Mouse (Mus musculus) frontal cortex, adult (tissue): ENCODE results near the gene Tm2d1.
A peak's percentile ranks its signal among the peaks of the same experiment; 100 is the strongest.
"Not testable (repeated sequence)": the region's sequence is repeated elsewhere in the genome, so short reads cannot be mapped to it uniquely, and the experiment has no call there.

ENCODE experiments used
- ATAC-seq: cut with Nextera tagmentation; 2 replicates; pipeline ENCODE4 v1.9.2; 2017; ENCODE audit warnings: mild to moderate bottlenecking, moderate library complexity, mixed read lengths; ENCODE audit not compliant: low TSS enrichment

Tm2d1 gene

DNA sequence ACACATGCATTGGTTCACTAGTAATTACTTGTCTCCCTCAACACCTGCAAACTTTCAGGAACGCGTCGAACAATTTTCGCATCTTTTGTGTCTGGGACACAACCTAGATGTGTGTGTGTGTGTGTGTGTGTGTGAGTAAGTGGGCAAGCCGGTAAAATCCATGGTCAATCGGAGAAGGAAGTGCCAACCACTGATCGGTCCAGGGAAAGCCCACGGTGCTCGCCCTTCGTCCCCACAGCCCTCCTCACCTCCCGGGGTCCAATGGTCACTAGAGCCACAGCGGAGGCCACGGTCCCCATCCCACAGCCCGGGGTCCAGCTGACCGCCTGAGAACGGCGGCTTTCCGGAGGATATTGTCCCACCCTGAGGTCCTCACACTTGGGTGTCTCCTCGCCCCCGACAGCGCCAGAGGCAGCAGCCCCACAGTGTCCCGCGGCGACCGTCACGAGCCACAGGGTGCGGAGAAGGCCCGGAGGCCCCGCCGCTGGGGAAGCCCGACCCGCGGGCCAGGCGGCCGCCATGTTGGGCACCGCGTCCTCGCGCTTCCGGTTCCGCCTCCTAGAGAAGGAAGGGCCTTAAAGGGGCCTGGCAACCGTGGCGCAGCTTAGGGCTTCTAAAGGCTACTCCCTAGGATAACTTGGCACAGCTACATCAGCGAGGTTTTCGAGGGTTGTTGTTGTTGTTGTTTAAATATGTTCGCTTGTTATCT, at the start of gene Tm2d1:
Tm2d1 (minus strand) TSS at position 591 of the 709 bp plus-strand sequence.
- ATAC-seq = peak; percentile 100

DNA sequence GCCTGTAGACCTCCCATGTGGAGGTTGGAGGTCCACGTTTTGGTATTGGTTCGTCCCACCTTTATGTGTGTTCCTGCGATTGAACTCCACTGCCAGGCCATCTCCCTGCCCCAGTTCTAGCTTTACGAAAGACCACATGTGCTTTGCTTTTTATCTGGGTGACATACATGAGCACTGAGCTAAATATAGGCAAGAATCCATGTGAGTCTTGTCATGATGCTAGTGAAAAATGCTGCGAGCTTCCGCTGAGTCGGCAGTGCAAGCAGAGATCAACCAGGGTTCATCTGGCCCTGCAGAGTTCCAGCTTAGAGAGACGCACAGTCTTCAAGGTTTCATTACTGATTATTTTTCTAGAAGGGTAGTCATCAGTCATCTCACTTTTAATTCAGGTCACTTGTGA, 45.3 kb upstream of the Tm2d1 start:
- no peak for ATAC-seq

DNA sequence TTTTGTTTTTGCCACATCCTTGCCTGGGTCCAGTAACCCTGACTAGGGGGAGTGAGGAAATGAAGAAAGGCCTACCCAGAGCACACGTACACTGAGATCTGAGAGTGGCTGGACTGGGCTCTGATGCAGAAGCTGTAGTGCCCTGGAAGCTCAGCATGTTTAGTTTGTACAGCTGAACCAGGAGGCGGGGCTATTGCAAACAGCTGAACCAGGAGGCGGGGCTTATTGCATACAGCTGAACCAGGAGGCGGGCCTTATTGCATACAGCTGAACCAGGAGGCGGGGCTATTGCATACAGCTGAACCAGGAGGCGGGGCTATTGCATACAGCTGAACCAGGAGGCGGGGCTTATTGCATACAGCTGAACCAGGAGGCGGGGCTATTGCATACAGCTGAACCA, 32.0 kb upstream of the Tm2d1 start:
- ATAC-seq = not testable (repeated sequence)

DNA sequence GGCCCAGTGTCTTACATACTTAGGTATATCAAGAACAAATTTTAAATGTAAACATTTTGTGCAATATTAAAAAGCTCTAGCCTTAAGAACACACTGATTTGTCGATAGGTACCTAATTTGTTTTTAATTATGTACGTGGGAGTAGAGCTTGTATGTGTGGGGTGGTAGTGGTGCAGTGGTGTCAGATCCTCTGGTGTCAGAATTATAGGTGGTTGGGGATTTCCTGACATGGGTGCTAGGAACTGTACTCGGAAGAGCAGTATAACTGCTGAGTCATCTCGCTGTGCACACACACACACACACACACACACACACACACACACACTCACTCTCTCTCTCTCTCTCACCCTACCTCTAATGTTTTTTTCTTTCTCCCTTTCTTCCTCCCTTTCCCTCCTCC, 25.3 kb upstream of the Tm2d1 start:
- no peak for ATAC-seq

DNA sequence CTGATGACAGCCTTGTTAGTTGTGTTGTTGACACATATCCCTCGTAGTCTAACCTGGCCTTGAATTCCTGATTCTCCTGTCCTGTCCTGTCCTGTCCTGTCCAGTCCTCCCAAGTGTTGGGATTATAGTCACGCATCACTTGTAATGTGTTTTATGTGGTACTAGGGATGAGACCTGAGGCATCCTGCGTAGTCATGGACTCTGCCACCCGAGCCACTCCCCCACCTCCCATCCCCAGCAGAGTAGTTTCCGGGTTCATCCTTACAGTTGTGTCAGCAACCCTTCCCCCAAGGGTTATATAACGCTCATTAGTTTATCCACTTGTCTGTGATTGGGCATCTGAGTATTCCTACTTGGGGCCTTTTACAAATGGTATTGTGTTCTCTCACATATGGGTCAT, 21.3 kb upstream of the Tm2d1 start:
- no peak for ATAC-seq

DNA sequence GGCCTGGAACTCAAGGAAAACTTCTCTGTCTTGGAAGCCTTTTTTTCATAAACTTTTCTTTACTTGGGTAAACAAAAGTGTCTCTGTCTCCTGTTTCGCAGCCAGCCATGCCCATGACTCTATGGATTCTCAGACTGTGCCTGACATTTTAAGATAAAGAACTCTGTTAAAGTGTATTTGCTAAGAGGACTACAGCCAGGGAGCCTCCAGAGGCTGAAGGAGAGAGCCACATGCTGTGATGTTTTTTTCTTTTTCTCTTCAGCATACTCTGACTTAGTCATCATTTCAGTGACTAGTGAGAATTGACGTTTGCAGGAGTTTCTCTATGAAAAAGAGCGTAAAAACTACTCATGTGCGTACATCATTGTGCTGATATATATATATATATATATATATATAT, 20.4 kb upstream of the Tm2d1 start:
- peak; percentile 90 for ATAC-seq

DNA sequence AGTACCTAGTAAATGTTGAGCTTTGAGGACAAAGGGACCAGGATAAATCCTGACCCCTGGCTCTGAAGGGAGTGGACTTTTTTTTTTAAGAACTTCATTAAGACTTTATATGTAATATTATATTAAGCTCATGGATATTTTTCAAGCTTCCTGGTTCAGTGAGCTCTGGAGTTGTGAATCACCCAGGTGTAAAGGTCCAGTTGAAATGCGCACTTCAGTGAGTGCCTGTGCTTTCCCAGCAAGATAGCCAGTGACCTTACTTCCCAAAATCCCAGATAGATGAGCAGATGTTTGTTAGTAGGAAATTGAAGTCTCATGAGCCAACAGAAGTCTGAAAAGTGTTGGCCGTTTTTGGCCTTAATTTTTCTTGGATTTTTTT, 18.5 kb upstream of the Tm2d1 start:
- no peak for ATAC-seq

DNA sequence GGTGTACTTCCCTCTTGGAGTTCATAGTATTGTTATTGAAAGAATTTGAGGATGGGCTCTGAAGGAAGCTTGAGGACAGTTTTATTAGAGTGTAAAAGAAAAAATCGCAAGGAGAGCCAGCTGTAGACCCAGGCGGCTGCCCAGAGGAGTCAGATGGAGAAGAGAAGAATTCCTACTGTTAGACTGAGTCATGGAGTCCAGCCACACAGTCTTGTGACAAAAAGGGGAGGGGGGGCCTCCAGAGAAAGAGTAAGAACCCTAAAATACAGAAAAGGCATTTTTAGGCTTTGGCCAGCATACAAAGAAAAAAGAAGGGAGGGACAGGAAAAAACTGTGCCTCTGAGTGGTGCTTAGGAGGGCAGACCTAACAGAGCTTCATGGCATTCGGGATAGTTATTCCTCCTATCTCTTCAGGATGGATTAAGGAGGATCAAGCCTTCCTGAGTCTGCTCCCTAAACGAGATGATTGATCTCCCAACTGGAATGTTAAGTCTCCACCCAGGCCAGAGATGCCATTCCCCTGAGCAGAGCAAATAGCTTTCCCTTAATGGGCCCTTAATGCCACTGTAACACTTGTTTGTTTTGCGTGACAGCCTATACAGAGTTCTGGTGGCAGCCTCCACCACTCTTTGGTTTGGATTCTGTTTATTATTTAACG, 17.9 kb upstream of the Tm2d1 start:
- ATAC-seq = no peak

DNA sequence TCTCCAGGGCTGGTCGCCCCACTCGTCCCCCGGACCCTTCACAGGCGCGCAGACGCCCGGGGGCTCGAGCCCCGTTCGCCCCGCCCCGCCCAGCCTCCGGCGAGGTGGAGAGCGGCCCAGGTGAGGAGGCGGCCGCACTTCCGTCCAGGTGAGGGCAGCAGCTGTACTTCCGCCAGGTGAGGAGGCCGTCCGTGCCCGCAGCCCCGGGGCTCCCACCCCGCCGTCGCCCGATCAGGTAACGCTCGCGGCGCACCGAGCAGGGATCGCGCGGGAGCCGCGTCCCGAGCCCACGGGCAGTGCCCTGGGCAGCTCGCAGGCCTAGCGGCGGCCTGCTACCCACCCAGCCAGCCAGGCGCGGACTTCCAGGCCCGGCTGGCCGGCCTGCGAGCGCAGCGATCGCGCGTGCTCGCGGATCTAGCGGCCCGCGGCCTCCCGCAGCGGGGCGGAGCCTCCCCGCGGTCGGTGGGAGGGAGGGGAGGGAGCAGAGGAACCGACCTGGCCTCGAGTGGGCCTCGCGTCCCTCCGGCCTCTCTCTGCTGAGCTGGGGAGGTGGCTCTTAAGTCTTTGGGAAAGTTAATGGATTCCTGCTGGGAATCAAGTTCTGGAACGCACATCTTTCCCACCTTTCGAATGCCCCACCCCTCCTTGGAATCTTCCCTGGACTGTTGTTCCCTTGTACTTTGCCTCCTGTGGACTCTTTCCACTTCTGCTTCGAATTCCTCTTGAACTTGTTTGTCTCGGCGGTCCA, 12.8 kb upstream of the Tm2d1 start, which contains the start of gene Patj:
Patj (plus strand) TSS at position 96 of the 748 bp plus-strand sequence.
- ATAC-seq = peak; percentile 94

DNA sequence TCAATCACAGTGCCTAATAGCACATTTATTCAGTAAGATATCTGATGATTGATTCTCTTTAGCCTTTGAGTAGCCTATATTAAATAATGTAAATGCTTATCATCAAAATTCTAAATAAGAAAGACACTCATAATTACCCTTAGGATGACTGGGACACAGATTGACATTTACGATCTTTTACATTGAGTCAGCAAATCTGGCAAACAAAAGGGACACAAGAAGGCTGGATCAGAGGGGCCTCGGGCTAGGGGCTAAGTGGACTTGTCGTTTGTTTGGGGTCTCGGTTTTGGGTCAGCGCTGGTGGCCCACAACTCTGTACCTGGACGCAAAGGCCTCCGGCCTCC, 12.2 kb upstream of the Tm2d1 start:
- ATAC-seq = no peak

DNA sequence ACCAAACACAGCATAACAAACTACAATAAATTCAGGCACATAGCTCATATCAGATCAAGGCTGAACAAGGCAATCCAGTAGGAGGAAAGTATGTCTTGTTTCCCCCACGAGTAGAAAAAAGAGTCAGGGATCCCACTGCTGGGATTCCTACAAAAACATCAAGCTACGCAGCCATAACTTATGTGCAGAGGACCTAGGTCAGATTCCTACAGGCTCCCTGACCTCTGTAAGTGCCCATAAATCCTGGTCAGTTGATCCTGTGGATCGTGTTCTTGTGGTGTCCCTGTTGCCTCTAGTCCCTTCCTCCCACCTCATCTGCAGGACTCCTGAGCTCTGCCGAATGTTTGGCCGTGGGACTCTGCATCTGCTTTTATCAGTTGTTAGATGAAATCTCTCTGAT, 1.9 kb upstream of the Tm2d1 start:
- ATAC-seq = no peak

DNA sequence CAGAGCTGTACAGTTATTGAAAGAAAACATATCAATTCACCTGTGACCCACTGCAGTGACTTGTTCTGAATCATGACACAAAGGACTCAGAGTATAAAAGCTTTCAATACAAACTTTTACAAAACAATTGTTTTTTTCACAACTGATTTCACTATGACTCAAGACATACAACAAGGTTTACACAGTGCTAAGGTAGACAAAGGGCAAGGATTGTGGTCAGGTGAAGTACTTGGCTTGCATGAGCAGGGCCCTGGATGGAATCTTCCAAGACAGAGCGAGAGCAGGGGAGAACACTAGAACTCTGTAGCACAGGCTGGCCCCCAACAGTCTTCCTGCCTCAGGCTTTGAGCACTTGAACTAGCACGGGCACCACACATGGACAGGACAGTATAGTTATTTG, 6.2 kb downstream of the Tm2d1 start:
- ATAC-seq = no peak

DNA sequence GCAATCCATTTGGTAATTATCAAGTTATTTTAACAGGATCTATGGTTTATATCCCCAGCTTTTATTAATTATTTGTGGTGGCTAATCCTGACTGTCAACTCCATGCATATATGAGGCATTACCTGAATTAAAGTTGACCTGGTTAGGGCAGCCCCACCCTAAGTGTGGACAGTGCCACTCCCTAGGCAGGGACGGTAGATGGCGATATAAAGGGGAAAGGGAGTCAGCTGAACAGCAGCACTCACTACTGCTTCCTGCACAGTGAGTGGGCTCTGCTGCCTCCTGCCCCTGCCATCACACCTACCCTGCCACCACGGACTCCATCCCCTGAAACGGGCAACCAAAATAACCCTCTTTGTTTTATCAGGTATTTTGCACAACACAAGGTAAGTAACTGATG, 7.7 kb downstream of the Tm2d1 start:
- ATAC-seq = no peak

DNA sequence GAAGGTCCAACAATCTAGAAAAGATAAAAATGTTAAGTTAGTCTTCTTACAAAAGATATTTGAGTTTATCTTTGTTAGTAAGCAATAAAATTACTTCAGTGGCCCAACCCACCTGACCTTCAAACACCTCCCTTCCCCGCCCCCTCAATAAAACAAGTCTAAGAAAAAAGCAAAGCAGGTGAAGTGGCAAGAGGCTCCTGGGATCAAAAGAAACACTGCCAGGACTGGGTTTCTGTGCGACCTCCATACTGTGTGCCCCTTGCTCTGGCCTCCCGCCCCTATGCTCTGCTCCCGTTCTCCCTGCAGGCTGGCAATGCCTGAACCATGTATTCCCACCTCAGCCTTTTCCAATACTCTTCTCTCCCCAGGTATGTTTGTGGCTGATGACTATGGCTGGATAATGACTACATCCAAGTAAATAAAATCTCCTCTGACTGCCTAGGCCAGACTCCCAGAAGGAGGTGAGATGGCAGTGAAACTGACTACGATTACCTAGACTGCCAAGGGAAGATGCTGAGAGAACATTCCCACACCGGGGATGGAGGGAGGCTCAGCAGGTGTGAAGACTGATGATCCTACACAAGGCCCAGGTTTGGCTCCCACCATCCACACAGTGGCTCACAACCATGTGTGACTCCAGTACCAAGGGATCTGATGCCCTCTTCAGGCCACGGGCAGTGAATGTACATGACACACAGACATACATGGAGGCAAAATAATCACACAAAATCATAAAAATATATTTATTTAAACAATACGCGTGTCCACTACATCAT, 24.9 kb downstream of the Tm2d1 start:
- ATAC-seq = no peak

DNA sequence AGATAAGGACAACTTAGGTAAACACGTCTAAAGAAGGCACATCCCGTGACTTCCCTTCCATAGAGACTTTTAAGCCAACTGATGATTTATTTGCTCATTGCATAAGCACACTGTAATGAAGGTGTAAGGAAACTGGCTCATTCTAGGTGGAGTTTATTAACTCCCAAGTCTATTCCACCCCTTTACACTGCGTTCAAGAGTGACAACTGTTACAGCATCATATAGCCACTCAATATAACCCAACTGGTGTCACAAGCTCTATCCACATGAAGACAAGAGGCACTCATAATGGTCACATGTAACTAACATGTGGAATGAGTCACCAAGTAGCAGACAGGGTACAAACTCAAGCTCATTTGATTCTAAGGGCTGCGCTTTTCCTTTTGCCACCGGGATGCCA, 34.5 kb downstream of the Tm2d1 start:
- no peak for ATAC-seq

DNA sequence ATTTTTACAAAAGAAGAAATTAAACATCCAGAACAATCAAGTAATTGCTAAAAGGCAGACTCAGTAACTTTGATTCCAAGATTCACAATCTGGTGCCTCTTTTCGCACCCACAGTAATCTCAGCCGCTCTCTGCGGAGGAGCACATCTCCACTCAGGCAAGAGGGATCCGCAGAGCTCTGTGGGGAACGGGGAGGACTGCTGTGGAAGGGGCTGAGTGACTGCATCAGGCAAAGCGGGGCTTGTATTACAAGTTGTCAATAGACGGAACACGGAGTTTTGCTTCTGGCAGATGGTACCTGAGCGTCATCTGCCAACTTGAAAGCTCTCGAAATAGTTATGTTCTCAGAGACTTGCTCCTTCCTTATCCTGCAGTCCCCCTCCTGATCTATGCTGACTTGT, 37.3 kb downstream of the Tm2d1 start:
- peak; percentile 99 for ATAC-seq

DNA sequence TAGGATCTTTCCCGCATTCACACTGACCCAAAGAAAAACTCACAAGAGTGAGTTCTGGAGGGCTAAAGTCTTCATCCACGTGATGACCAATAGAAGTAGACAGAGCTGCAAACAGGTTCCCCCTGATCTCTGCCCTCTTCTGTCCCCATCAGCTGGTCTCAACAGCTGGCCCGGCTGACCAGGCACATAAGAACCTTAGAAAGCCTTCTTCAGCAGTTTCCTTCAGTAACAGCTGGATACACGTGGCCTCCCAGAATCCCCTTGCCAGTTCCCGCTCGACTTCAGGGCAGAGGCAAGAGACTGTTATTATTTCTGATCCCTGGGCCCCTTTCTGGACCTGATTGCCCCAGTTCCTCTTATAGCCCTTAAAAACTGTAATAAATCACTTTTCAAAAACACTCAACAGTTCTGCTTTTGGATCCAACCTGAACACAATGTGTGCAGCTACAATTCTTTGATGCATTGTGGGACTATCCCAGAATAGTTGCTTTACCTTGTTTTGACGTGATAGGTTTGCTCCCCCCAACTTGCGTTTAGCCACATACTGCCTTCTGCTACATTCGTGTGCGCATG, 43.0 kb downstream of the Tm2d1 start:
- ATAC-seq = no peak

DNA sequence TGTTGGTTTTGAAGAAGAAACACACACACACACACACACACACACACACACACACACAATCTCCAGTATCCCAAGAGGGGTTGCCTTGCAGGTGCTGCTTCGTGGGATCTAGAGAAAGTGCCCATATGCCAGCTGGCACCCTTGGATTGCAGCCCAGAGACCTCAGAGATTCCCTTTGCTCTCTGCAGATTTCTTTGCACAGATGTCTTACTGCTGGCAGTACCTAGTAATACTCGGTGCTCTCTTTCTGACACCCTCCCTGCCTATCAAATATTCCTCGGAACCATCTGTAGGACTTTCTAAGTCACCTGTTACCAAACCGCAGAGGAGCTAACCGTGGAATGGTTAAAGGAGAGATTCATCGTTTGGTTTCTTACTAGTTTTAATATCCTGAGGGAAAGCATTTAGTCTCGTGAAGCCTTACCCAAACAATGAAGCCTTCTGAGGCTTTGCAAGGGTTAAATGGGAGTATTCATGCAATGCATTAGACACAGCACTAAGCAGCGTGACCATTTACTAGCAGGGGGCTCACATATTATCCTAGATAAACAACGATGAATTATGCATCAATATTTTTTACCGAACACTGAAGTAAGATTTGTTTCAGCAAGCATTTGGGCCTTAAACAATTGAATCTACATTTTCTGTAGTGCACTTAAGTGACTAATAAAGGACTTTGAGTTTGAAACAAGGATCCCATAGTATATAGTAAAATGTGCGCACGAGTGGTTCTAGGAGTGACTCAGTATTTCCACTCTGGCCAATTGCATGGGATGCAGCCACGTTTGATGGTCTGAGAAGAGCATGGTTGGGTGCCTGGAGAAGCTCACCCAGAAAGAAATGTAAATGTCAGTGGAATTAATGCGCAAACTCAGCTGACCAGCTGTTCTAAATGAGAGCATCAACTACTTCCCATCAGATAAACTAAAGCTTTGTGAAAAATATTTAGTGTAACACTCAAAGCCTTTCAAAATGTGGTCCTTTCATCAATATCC, 44.2 kb downstream of the Tm2d1 start:
- no peak for ATAC-seq

DNA sequence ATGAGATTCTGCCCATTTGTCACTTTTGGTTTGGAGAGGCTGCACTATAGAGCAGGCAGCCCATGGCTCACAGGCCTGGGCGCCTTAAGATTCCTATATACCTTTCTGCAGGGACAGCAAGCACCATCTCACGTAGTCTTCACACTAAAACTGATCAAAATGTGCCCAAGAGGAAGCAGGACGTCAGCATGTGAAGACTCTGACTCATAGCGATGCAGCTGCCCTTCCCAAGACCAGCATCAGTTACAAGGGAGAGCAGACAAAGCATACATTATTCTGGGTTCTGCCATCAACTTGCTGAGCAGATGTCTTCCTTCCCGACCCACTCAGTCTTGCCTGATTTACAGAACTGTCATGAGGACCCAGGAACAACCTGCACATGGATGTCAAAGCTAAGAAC, 45.9 kb downstream of the Tm2d1 start:
- ATAC-seq = peak; percentile 65

DNA sequence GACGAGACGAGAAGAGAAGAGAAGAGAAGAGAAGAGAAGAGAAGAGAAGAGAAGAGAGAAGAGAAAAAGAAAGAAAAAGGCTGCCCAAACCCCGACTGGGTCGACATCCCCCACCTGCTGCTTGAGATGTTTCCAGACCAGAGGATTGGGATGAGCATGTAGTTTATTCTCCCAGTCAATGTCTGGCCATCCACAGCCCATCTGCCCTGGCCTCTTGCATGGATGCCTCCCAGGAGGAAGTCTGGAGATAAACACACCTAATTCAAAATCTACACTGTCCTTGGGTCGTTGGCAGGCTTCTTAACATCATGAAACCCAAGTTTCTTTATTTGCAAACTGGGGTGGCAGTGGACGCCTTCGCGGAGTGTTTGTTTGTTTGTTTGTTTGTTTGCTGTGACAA, 47.4 kb downstream of the Tm2d1 start:
- ATAC-seq = no peak

DNA sequence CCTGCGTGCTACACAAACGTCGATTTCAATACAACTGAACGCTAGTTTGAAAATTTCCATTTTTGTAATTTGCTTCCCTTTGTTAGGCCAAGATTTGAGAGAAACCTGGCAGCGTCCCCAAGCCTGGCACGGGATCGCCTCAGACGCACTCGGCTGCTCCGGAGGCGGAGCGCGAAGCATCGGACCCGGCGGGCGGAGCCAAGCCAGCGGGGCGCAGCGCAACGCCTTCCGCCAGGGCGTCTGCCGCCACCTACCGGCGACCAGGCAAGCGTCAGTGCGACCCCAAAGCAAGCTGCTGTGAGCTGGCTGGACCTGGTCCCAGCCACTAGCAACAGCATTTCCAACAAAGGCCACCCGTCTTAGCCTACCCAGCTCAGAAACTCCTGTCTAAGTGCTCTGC, 60.9 kb downstream of the Tm2d1 start:
- peak; percentile 89 for ATAC-seq
